Mouse (Mus musculus) monocyte, adult 2 months (primary cell): Measurements from ENCODE around the gene Dus3l.

ENCODE experiments used
- DNase-seq, 2 experiments: peaks; one replicate each; pipeline ENCODE4 v3.0.0; 2022; ENCODE audit warnings: low spot score in 2 of 2, low read depth in 1 of 2

Dus3l gene

DNA sequence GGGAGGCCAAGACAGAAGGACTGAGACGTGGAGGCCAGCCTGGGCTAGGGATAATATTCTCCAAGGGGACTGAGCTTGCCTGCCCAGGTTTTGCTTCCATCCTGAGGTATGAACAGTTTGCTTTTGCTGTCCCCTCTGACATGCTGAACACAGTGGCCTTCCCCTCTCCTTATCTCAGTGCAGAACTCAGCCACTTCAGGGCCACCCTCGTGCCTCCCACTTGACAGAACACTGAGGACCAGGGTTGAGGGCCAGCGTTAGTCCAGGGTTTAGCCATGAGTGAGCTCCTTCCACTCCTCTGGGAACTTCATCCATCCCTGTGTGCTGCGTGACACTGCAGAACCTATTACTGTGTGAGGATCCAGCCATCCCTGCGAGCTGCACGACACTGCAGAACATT, 24.7 kb downstream of the Dus3l start:
- DNase-seq: no peak

DNA sequence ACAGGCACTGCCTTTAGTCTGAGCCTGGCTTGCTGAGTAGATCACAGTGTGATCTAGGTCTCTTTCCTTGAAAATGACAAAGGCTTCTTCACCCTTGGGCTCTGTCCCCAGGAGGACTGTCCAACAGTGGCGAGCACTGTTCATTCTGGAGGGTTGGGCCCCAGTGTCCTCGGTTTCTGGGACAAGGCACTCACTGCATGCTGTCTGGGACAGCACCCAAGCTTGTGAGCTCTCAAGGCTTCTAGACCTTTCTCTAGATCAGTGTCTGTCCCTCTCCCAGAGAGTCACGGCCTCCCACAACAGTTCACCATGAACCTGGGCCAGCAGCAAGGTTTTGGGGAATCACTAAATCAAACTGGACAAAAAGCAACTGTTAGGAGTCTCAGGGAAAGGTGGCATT, 28.0 kb downstream of the Dus3l start:
- no peak for DNase-seq

DNA sequence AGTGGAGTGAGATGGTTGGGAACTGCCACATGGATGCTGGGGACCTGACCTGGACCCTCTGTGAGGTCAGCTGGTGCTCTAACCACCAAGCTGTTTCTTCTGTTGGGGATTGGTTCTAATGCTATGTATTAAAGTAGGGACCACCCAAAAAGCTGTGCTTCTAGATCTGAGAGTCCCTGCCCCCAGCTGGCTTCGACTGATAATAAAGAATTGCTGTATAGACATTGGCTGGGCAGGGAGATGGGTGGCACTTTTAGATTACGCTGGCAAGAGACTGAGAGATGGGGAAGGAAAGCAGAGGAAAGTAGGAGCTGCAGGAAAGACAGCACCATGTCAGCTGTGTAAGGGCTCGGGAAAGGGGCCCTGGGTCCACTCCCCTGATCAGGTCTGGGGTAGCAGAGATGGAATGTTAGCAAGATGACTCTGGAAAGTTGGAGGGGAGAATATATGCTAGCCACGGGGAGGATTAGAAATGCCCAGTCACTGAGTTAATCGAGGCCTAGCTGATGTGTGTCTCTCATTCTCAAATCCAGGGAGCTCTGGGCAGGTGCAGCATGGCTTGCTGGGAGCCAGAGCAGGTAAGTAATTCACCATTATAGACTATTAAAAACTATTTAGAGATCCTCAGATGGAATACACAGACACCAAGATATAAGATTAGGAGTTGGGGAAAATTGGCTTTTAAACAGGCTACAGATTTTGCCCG, 29.2 kb downstream of the Dus3l start:
- no peak for DNase-seq

DNA sequence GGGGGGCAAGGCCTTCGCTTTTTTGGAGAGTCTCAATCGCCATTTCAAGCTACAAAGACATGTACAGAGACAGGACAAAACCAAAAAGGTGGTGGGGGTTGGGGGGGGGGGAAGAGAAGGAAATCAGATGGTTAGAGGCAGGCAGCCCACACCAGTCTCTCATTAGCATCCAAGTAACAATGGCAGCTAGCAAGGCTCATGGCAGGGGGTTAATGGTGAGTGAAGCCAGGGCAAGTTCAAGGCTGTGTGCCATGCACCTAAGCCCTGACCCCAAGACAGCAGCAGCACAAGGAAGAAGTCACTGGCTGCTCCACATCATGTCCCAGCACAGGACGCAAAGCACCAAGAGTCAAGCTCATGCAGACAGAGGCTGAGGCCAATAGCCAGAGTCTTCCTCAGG, 34.7 kb downstream of the Dus3l start:
- no peak for DNase-seq

DNA sequence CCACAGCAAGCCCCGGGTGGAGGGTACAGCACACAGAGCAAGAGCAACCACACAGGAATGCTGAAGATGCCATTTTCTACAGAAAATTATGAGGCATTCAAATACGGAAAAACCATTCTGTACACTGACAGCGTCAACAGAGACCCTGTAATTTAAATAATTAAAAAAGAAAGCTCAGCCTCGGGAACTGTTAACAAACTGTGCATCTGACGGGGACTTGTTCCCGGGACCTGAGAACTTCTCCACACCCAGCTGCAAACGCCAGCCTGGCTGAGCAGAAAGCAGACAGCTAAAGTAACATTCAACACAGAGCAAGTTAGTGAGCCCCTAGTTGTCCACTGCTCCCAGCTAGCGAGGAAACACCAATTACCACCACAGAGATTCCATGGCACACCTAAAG, 37.5 kb downstream of the Dus3l start:
- no peak for DNase-seq

DNA sequence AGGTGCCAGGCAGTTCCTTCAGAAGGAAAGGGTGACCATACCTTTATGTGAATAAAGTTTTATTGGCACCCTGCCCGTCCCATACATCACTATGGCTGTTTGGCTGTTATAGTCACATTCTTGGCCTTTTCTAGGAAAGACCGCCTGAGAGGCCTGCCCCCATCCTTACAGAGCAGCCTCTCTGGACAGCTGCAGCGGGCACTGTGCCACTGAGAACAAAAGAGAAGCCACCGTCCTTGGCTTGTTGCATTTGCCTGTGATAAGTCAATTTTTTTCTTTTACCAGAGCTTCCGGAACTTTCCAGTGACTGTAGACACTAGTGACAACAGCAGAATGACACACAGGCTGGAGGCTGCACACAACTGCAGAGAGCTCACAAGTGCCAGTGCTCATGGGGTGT, 40.4 kb downstream of the Dus3l start:
- DNase-seq: no peak

DNA sequence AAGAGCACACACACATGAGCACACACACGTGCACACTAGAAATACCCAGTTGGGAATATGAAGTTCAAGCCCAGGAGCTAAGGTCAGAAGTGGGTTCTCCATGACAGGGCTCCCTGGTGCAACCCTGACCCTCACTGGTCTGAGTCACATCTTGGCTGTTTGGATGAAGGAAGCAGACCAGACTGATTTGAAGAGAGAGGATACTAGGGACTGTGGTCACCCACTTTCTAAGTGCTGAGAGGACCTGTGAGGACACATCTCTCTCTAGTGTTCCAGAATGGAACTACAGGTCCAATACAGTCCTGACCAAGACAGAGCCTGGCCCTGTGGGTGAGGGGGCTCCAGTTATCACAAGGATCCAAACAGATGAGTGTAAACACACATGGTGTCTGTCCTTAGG, 41.2 kb downstream of the Dus3l start:
- DNase-seq: no peak

DNA sequence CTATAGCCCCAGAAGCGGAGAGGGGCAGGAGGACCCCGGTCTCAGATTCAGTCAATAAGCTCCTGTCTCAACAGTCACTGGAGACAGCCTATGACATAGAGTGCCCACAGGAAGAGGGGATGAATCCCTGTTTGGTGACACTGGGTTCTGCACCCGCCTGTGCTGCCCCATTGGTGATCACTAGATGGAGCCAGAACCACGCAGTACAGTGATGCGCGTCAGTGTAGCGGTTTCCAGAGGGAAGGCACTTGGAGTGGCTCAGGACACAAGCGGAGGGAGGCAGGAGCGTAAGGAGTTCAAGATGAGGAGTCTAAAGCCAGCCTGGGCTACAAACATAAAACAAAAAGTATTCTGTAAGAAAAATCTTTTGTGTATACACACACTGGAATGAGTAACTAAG, 44.0 kb downstream of the Dus3l start:
- DNase-seq: peak; percentile 23 to 58

DNA sequence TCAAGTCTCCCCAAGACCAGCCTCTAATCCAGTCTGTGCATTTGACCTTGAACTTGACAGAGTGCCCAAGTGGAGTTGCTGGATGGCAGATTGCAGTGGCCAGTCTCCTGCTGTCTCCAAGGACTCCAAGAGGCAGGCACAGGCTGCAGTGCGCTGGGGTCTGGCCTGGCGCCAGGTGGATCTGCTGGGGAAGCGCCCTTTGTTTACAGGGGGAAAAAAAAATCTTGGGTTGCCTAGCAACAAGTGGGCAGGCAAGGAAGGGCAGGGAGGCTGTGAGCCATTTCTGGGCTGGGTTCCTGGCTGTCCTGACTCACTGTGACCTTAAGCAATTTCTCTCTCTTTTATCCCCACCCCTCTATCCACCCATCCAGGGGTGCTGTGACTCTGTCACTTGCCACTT, 45.7 kb downstream of the Dus3l start:
- peak; percentile 71 to 76 for DNase-seq

DNA sequence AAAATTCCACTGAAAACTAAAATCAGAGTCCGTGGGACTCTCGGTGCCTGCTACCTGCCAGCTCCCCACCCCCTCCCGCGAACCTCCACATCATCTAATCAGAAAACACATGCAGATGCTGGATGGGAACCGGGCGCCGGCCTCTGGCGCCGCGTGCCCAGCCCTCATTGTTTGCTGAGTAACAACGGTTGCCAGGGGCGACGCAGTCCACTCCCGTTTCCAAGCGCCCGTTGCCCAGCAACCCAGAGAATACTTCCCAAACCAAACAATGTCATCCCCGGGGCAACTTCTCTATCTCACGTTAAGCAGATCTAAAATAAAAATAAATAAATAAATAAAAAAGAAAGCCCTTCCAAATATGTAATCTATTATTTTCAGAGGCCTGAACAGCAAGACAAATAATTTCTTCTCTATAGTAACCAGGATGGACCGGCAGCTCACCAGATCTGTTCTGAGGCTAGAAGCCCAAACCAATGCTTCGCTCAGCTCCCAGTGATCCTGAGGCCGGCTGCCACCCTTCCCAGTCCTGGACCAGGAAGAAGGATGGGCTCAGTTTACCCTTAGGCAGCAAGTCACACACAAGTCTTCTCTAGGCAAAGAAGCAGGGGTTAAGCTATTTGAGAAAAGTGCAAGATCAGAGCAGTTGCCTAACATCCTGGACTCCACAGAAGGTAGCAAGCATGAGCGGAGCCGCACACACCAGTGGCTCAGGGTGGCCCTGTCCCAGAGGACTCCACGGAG, 49.9 kb downstream of the Dus3l start:
- DNase-seq: peak; percentile 76 to 85

DNA sequence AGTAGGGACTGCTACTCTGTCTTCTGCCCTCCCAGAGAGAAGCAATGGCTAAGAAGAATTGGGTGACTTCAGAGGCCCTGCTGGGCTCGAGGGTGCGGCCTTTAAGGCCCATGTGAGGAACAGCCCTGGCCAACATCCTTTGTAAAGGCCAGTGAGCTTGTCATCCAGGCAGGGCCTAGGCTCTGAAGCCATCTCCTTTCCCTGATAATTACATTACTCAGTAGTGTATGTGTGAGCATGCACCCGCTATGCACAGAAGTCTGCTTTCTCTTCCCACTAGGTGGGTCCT, 50.4 kb downstream of the Dus3l start:
- peak in 1 of 2 experiments; percentile 29 for DNase-seq

DNA sequence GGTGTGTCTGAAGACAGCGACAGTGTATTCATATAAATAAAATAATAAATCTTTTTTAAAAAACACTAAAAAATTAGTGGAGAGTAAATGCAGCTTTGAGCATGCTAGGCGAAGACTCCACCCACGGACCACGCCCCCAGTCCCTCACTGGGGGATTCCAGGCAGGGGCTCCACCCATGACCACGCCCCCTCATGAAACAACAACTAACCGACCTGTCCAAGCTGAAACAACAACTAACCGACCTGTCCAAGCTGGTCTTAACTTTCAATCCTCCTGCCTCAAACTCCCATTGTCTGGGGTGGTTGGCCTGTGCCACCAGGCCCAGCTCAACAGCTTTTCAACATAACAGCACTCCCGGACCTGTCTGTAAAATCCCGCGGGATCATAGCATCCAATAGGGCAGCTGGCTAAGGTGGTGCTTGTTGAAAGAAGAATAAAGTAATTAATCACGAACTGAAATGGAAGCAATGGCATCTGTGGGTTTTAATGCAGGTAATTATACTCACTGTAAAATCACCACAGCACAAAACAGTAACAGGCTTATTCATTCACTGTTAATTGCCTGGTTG, 53.6 kb downstream of the Dus3l start:
- DNase-seq: no peak

DNA sequence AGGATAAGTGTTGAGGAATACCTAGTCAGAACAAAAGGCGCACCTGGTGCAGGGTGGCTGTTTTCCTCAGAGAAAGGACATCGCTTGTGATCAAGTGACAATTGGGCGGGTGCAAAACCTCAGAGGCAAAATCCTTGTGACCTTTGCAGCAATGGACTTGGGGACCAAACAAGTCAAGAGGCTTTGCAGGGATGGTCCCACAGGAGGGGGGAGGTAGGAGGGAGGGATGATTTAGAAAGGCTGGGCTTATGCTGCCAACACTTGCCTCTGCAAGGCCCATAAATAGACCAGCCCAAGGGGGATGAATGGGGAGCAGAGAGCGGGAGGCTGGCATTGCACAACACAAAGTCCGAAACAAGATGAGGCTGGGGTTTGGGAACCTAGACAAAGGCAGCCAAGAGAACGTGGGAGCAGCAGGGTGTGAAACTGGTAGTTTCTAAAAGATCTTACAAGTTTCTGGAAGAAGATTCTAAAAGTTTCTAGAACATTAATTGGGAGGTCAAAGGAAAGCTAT, 54.5 kb downstream of the Dus3l start:
- DNase-seq: no peak
